Mouse (Mus musculus) small intestine, adult 2 months (tissue): Measurements from ENCODE around the gene Synpr.

Source experiments
- CTCF ChIP-seq: fragments of 200-500 bp; IDR thresholded peaks from 2 replicates; pipeline ENCODE4 v1.5.1; 2012; ENCODE audit warnings: low read depth, mild to moderate bottlenecking, control low read depth, inconsistent platforms, low read length, moderate library complexity, mixed read lengths; ENCODE audit not compliant: insufficient replicate concordance, insufficient read length; ENCODE audit errors: extremely low read depth
- POLR2A ChIP-seq: fragments of 200-500 bp; IDR thresholded peaks from 2 replicates; pipeline ENCODE4 v1.6.1; 2012; ENCODE audit warnings: low read depth, mild to moderate bottlenecking, control low read depth, inconsistent platforms, low read length, moderate library complexity

- TF ChIP-seq POLR2A, result no peak
- no peak for TF ChIP-seq CTCF
Observed at GRCm38 (mm10) chr14:13336162-13336561, 51.6 kb downstream of the Synpr start.
